8 mouse cellular contexts compared by ENCODE assay signal in the genomic region with DNA sequence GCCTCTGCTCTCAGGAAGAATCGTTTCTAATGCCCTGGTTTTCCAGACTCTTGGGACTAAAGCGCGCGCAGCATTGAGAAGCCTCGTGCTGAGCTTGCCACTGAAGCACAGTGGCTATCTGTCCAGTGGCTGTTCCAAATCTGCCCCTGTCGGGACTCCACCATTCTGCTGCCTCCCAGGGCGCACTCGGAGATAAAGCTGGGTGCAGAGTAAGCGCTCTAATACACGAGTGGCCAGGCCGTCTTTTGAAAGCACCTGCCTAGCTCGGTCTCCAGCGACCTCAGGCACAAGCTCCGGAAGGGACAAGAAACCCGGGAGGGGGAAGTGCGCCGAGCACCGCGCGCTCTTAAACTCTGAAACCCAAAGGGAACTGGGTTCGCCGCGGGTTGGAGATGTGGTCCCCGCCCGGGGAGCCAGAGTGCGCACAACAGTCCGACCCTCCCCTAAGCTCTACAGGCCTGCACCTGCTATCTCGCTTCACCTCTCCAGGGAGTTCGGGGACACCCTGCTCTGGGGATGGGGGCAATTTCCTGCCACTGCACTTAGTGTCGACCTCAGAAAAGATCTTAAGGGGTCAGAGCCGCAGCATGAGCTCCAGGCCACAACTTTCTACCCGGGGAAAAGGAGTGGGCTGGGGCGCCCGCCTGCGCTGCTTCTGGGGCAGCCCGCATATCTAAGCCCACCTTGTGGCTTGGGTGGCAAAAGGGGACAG. TPM values are rescaled to one million over a fixed set of nuclear protein-coding genes. Genes with fewer than 3 reads are reported as not detected.
DNase-seq lines count a peak whose midpoint lies in the region; ATAC-seq and TF ChIP-seq lines count a peak whose summit lies in the region.

No protein-coding gene starts in this region.

- no peak for TF ChIP-seq CTCF in left cerebral cortex, adult 2 months (IDR thresholded peaks at IDR 0.05)
- TF ChIP-seq CTCF in intestine, postnatal 0 days (IDR thresholded peaks at IDR 0.05; ENCODE audit: low read depth), result no peak

- H3K36me3 ChIP-seq in intestine, postnatal 0 days (ENCODE audit: control insufficient read depth, insufficient read depth), result no peaks in the 10 kb centered on the region
- H3K36me3 ChIP-seq in lung, embryonic 15.5 days, result no peaks in the 10 kb centered on the region
- H3K36me3 ChIP-seq in neural tube, embryonic 14.5 days (ENCODE audit: control insufficient read depth, insufficient read depth, low read length), result no peaks in the 10 kb centered on the region

- H3K9ac ChIP-seq in intestine, postnatal 0 days (ENCODE audit: low read depth, low read length), result peak overlapping the region; percentile 34; the same call in 1 of the 2 replicates
- peak overlapping the region; percentile 56 for H3K9ac ChIP-seq in lung, embryonic 15.5 days
- peak overlapping the region; percentile 78 for H3K9ac ChIP-seq in neural tube, embryonic 14.5 days (replicated peaks; ENCODE audit: low read depth, low read length)

- H3K9me3 ChIP-seq in intestine, postnatal 0 days (ENCODE audit: control insufficient read depth), result no peaks in the 10 kb centered on the region
- H3K9me3 ChIP-seq in lung, embryonic 15.5 days, result no peaks in the 10 kb centered on the region
- H3K9me3 ChIP-seq in neural tube, embryonic 14.5 days (ENCODE audit: control insufficient read depth, low read length), result no peaks in the 10 kb centered on the region

- H3K27ac ChIP-seq in left cerebral cortex, adult 2 months, result peak overlapping the region; percentile 91
- peak overlapping the region; percentile 74 for H3K27ac ChIP-seq in intestine, postnatal 0 days (ENCODE audit: low read depth, low read length)
- H3K27ac ChIP-seq in lung, embryonic 15.5 days, result peak overlapping the region; percentile 72
- H3K27ac ChIP-seq in neural tube, embryonic 14.5 days (ENCODE audit: low read depth, low read length), result peak overlapping the region; percentile 91

- WGBS in intestine, postnatal 0 days, result 2% methylated on average over 36 of the region's 36 CpGs
- WGBS in lung, embryonic 15.5 days, result 1% methylated on average over 36 of the region's 36 CpGs
- WGBS in neural tube, embryonic 14.5 days, result under 1% methylated on average over 36 of the region's 36 CpGs

- H3K4me1 ChIP-seq in intestine, postnatal 0 days (replicated peaks; ENCODE audit: control insufficient read depth, insufficient read depth, low read length), result no peaks in the 10 kb centered on the region
- peaks cover 30% of the 10 kb centered on the region for H3K4me1 ChIP-seq in lung, embryonic 15.5 days
- peaks cover 14% of the 10 kb centered on the region; the same call in 1 of the 2 replicates for H3K4me1 ChIP-seq in neural tube, embryonic 14.5 days (ENCODE audit: control insufficient read depth, insufficient read depth, low read length)

- intact Hi-C loops in left cerebral cortex, adult 2 months (cut with DNase I), result no loop called here
- intact Hi-C loops in left cerebral cortex, postnatal 4 days (cut with DNase I), result no loop called here

- H3K4me2 ChIP-seq in intestine, postnatal 0 days (replicated peaks; ENCODE audit: low read depth), result peak overlapping the region; percentile 97
- H3K4me2 ChIP-seq in lung, embryonic 15.5 days, result peak overlapping the region; percentile 94
- peak overlapping the region; percentile 89 for H3K4me2 ChIP-seq in neural tube, embryonic 14.5 days (ENCODE audit: low read depth, low read length)

- peaks cover 4% of the 10 kb centered on the region for H3K27me3 ChIP-seq in intestine, postnatal 0 days (replicated peaks; ENCODE audit: control insufficient read depth, insufficient read depth, low read length)
- peaks cover 26% of the 10 kb centered on the region for H3K27me3 ChIP-seq in lung, embryonic 15.5 days
- H3K27me3 ChIP-seq in neural tube, embryonic 14.5 days (ENCODE audit: control insufficient read depth, insufficient read depth, low read length), result no peaks in the 10 kb centered on the region

- peak in 1 of 2 experiments; percentile 19 for DNase-seq in left cerebral cortex, adult 2 months (ENCODE audit: extremely low spot score in 1 of 2, low spot score in 2 of 2)
- no peak for DNase-seq in left cerebral cortex, postnatal 4 days
- DNase-seq in adrenal gland, postnatal 36 days, result peak; percentile 38 to 44
- DNase-seq in thymus, postnatal 4 days, result peak; percentile 78

- peak; percentile 44 for ATAC-seq in granulocyte monocyte progenitor cell, adult 5-6 weeks (replicated peaks; ENCODE audit: poor library complexity, severe bottlenecking)
- no peak for ATAC-seq in intestine, postnatal 0 days
- ATAC-seq in lung, embryonic 15.5 days (ENCODE audit: borderline replicate concordance, extremely low read depth, low FRiP score, low TSS enrichment), result peak; percentile 35
- ATAC-seq in neural tube, embryonic 14.5 days (ENCODE audit: low read depth), result peak; percentile 36

- peak overlapping the region; percentile 63 for H3K4me3 ChIP-seq in left cerebral cortex, adult 2 months
- H3K4me3 ChIP-seq in intestine, postnatal 0 days (ENCODE audit: low read depth, low read length), result peak overlapping the region; percentile 59
- peak overlapping the region; percentile 65 for H3K4me3 ChIP-seq in lung, embryonic 15.5 days
- H3K4me3 ChIP-seq in neural tube, embryonic 14.5 days (ENCODE audit: low read depth, low read length), result peak overlapping the region; percentile 62

RNA-seq across cellular contexts. Expression of a gene that starts 1.0 kb away (rescaled TPM):
- 10 to 100 TPM; 39.2 to 41.2 TPM for total RNA-seq in left cerebral cortex, adult 2 months (2021)
- total RNA-seq in left cerebral cortex, postnatal 4 days (2021), result 10 to 100 TPM; 48.7 to 52.5 TPM
- 10 to 100 TPM in 1 of 2 experiments, 1 to 10 TPM in 1; 7.4 to 12.7 TPM for total RNA-seq in adrenal gland, postnatal 36 days (2021)
- total RNA-seq in granulocyte monocyte progenitor cell, adult 5-6 weeks (2014; fragmentation: Nextera tagmentation), result 43.5 and 54.8 TPM in 2 replicates
- total RNA-seq in granulocyte monocyte progenitor cell, adult 5-6 weeks (2017), result 57.9 and 76.3 TPM in 2 replicates
- 4.4 TPM in 2 replicates for polyA plus RNA-seq in intestine, postnatal 0 days (2015; fragmentation: Nextera tagmentation; extraction: Ambion mirVana)
- polyA plus RNA-seq in lung, embryonic 15.5 days (2015; fragmentation: Nextera tagmentation; extraction: Ambion mirVana), result 11.9 and 13.5 TPM in 2 replicates
- polyA plus RNA-seq in neural tube, embryonic 14.5 days (2014; fragmentation: Nextera tagmentation; extraction: Ambion mirVana), result 25.3 and 30.4 TPM in 2 replicates
